1 mouse cellular context compared by ENCODE assay signal in genomic region chr8:3493845-3494208, GRCm38 (mm10).
TF ChIP-seq lines count a peak whose summit lies in the region.

No protein-coding gene starts in this region.

TF ChIP-seq in MEL, 35 proteins besides CTCF, POLR2A, EP300 and RAD21 (continued from another document):
- no peak for TF ChIP-seq NRF1 (IDR thresholded peaks at IDR 0.05; ENCODE audit: insufficient read depth, low read depth, low read length, poor library complexity, severe bottlenecking)
- no peak for TF ChIP-seq ZC3H11A (IDR thresholded peaks at IDR 0.05; ENCODE audit: low read depth, low read length)
- TF ChIP-seq E2F4 (IDR thresholded peaks at IDR 0.05; ENCODE audit: borderline replicate concordance, low read depth, low read length), result no peak
- no peak for TF ChIP-seq TCF12 (IDR thresholded peaks at IDR 0.05; ENCODE audit: low read depth, low read length)
- TF ChIP-seq POLR2AphosphoS5 (IDR thresholded peaks at IDR 0.05; ENCODE audit: borderline replicate concordance, low read depth, low read length), result no peak
- TF ChIP-seq SMC3 (IDR thresholded peaks at IDR 0.05; ENCODE audit: low read depth, low read length), result no peak
- no peak for TF ChIP-seq CHD1 (IDR thresholded peaks at IDR 0.05; ENCODE audit: low read depth, low read length)
- no peak for TF ChIP-seq MAX (IDR thresholded peaks at IDR 0.05; ENCODE audit: low read length)
- no peak for TF ChIP-seq MEF2A (IDR thresholded peaks at IDR 0.05; ENCODE audit: extremely low read depth, insufficient replicate concordance, low read depth, low read length, poor library complexity, severe bottlenecking)
- TF ChIP-seq JUND (IDR thresholded peaks at IDR 0.05; ENCODE audit: low read depth, low read length), result no peak
- no peak for TF ChIP-seq ZMIZ1 (IDR thresholded peaks at IDR 0.05; ENCODE audit: low read depth, low read length)
- no peak for TF ChIP-seq MAFK (IDR thresholded peaks at IDR 0.05; ENCODE audit: borderline replicate concordance, low read depth, low read length)
- TF ChIP-seq NELFE (IDR thresholded peaks at IDR 0.05; ENCODE audit: low read depth, low read length), result no peak
- no peak for TF ChIP-seq POLR2AphosphoS2 (IDR thresholded peaks at IDR 0.05; ENCODE audit: low read length)
- no peak for TF ChIP-seq USF1 (IDR thresholded peaks at IDR 0.05; ENCODE audit: low read depth, low read length)
